Mouse (Mus musculus): Measurements from ENCODE around the gene Ppp1r1a. TPM values are rescaled to one million over a fixed set of nuclear protein-coding genes. Genes with fewer than 3 reads are reported as not detected.

Gene Ppp1r1a
- total RNA-seq, 2 experiments from 2014 or later = 121 to 126 TPM

GRCm38 (mm10) chr15:103518600-103519385 is 19.0 kb downstream of the Ppp1r1a start:
- no peak for DNase-seq (ENCODE audit: low spot score in 2 of 2)

DNA sequence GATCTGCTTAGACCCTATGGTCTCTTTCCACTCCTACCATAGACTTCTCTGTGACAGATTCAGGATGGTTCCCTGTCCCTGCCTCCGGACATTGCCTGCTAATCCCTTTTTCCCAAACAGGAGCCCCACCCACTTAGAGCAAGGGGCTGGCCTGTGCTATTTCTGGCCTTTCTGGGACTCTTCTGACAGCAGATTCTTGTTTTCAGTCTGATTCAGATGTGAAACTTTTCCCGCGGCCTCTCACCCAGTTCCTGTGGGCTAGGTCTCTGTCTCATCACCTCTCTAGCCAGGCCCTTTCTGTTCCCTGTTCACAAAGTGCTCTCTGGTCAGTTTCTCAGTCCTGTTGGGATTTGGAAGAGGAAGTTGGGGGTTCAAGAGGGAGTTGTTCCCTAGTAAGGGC is 22.9 kb downstream of the Ppp1r1a start:
- DNase-seq (ENCODE audit: low spot score in 2 of 2) = no peak

DNA sequence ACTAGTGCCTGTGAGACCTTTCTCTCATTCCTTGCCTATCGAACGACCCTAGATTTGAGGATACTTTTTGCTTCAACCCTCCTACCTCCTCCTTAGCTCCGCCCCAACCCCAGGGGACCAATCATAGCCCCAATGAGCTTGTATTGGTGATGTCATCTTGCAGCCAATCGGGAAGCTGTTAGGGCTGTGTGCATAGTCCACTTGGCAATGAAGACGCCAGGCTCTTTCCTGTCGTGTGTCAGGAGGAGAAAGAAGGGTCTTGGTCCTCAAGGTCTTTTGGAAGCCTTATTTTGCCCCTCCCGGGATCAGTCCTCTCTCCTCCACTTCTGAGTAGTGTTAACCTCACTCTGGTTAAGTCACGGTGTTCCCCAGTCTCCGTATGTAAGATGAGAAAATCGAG is 23.7 kb downstream of the Ppp1r1a start:
- peak; percentile 71 to 82 for DNase-seq (ENCODE audit: low spot score in 2 of 2)

- DNase-seq (ENCODE audit: low spot score in 2 of 2) = no peak
Measured at GRCm38 (mm10) chr15:103513621-103514031, 24.2 kb downstream of the Ppp1r1a start.

- DNase-seq (ENCODE audit: low spot score in 2 of 2) = no peak
Measured at GRCm38 (mm10) chr15:103511652-103512051, 26.2 kb downstream of the Ppp1r1a start.

GRCm38 (mm10) chr15:103509317-103509716 is 28.5 kb downstream of the Ppp1r1a start:
- no peak for DNase-seq (ENCODE audit: low spot score in 2 of 2)

GRCm38 (mm10) chr15:103503660-103504059 is 34.1 kb downstream of the Ppp1r1a start:
- DNase-seq (ENCODE audit: low spot score in 2 of 2) = peak in 1 of 2 experiments; percentile 26

DNA sequence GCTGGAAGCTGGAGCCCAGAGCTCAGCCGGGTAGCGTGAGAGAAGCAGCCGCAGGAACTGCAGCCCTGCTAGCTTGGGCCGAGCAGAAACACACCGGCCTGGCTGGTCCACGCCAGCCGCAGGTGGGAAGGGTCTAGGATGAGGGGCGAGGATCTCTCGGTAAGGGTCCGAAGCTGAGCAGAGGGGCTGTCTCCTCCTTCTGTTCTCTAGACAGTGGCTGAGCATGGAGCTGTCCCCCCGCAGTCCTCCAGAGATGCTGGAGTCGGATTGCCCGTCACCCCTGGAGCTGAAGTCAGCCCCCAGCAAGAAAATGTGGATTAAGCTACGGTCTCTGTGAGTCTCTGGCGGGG is 34.6 kb downstream of the Ppp1r1a start:
- no peak for DNase-seq (ENCODE audit: low spot score in 2 of 2)

DNA sequence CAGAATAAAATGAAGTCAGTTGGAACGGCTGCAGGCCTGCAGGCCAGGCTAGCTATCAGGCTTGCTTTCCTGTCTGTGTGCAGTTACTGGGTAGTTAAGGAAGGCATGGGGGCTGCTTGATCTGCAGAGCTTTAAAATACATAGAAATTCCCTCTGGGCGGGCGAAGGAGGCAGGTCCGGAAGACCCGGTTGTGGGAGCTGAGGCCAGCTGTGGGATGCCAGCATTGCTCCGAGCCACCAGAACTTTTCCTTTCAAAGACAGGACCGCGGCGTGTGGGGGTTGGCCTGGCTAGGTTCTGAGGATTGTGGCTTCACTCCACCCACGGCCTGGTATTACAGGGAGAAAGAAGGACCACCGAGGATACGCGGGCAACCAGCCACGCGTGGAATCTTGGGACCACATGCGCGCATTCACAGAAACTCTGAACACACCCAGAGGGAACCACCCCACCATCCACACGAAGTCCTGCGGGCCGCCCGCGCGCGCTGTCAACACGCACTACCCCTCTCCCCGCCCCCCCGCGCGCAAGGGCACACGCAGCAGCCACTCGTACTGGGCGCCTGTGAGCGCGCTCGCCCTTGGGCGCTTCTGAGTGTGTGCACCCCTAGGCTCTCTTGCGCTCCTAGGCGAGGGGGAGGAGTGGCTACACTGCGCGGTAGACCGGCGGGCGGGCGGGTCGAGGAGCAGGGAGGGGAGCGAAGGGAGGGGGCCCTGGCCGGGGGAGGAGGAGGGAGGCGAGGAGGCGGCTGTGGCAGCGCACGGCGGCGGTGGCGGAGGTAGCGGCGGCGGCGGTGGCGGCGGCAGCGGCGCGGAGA is 35.2 kb downstream of the Ppp1r1a start, which contains the start of gene Pde1b:
Gene Pde1b (plus strand): TSS at position 600 of the 816 bp plus-strand sequence.
- DNase-seq (ENCODE audit: low spot score in 2 of 2) = peak in 1 of 2 experiments; percentile 37

GRCm38 (mm10) chr15:103501186-103501585 is 36.6 kb downstream of the Ppp1r1a start:
- no peak for DNase-seq (ENCODE audit: low spot score in 2 of 2)

- DNase-seq (ENCODE audit: low spot score in 2 of 2) = no peak
Measured at GRCm38 (mm10) chr15:103500723-103501122, 37.1 kb downstream of the Ppp1r1a start.

- DNase-seq (ENCODE audit: low spot score in 2 of 2) = no peak
Measured at GRCm38 (mm10) chr15:103498157-103498556, 39.6 kb downstream of the Ppp1r1a start.

DNA sequence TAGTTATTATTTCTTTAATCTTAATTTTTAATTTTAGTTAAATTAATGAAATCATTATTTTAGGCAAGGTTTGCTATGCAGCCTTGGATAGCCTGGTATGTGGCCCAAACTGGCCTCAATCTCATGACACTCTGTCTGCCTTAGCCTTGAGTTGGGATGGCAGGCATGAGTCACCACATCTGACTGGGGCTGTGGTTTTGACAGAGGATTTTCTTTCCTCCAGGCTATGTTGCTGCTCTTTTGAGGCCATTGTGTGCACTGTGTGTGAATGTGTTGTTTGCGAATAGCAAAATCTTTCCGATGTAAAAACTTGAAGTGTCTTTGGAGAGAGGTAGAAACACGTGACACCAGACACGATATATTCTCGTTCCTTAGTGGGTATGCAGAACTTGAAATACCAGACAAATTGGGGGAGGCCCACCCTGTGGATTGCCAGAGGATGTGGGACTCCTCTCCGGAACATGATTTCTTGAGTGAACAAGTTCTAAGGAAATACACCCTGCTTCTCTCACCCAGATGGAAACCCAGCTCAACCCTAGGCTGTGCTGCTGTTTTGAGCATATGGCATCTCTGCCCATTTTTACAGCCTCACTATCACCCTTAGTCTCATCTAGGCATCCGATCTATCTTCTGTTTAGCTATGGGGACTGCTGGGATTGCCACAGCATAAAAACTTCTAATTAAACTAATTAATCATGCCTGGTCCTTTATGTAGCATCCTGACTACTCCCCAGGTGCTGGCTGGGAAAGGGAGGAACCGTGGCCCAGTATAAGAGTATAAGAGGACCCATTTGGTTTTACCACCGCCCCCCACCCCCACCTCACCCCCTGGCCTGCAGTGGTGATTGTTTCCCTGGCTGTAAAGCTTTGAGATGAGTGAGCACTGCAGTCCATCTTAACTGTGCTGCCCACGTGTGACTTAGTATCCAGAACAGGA is 41.3 kb downstream of the Ppp1r1a start:
- DNase-seq (ENCODE audit: low spot score in 2 of 2) = no peak

GRCm38 (mm10) chr15:103488336-103488735 is 49.5 kb downstream of the Ppp1r1a start:
- no peak for DNase-seq (ENCODE audit: low spot score in 2 of 2)

- DNase-seq (ENCODE audit: low spot score in 2 of 2) = no peak
Measured at GRCm38 (mm10) chr15:103486658-103487057, 51.1 kb downstream of the Ppp1r1a start.

DNA sequence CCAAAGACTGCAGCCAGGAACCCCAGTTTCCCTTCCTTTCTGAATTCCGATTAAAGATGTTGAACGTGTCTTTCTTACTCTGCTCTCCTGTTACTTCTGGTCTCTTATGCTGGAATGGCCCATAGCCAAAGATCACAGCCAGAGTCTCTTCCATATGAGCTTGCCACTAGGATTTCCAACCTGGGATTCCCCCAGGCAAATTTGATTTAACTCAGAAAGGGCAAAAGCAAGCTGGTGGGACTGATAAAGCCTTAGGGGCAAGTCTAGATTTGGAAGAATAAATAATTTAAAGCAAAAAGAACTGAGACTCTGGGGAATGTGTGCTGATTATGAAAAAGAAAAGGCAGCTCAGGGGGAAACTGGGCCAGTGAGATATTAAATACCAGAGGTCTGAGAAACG is 52.7 kb downstream of the Ppp1r1a start:
- no peak for DNase-seq (ENCODE audit: low spot score in 2 of 2)

- no peak for DNase-seq (ENCODE audit: low spot score in 2 of 2)
Measured at GRCm38 (mm10) chr15:103484490-103484889, 53.3 kb downstream of the Ppp1r1a start.

DNA sequence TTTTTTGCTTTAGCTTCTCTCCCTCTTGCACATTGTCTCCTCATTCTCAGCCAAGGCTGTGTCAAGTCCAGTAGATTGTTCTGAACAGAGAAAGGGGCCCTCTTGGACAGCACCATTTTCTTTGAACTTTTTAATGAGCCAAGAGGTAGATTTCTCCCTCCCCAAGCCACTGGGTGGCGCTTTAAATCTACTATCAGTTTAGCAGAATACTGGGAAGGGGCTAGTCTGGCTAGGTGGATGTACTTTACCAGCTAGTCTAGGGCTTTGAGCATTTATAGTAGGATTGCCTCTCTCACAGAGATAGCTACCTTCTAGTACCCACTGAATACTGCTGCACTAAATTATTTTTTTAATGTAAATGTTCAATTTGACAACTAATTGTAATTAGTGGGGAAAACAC is 55.3 kb downstream of the Ppp1r1a start:
- peak in 1 of 2 experiments; percentile 53 for DNase-seq (ENCODE audit: low spot score in 2 of 2)
